Mouse (Mus musculus) hindbrain, embryonic 11.5 days (tissue): ENCODE measurements at regions not wholly inside any gene's neighbourhood (a gene's known extent, or its start where the extent isn't known, plus 50 kb on each side); places are given as distances from the start of the nearest gene placed in this dataset.

ENCODE experiments used
- ATAC-seq: fragments of 200-750 bp; cut with Nextera tagmentation; 2 replicates; pipeline ENCODE4 v1.8.0; 2017; ENCODE audit warnings: mild to moderate bottlenecking, moderate TSS enrichment, moderate library complexity; ENCODE audit not compliant: low FRiP score
- DNase-seq: peaks from one replicate; pipeline ENCODE4 v3.0.0-alpha.2; 2015; ENCODE audit warnings: low spot score
- H3K27ac ChIP-seq: fragments of 300-500 bp; sonication (generic); 2 replicates; pipeline ENCODE4 v1.5.1; 2014; ENCODE audit warnings: mild to moderate bottlenecking, low read depth, low read length
- H3K27me3 ChIP-seq: fragments of 300-500 bp; sonication (generic); 2 replicates; pipeline ENCODE4 v1.6.1; 2014; ENCODE audit warnings: mild to moderate bottlenecking, low read length, moderate library complexity, mixed read lengths; ENCODE audit not compliant: control insufficient read depth, insufficient read depth
- H3K36me3 ChIP-seq: fragments of 300-500 bp; sonication (generic); 2 replicates; pipeline ENCODE4 v1.6.1; 2014; ENCODE audit warnings: mild to moderate bottlenecking, low read length, moderate library complexity, mixed read lengths; ENCODE audit not compliant: control insufficient read depth, insufficient read depth
- H3K4me1 ChIP-seq: fragments of 300-500 bp; sonication (generic); replicated peaks from 2 replicates; pipeline ENCODE4 v1.6.1; 2014; ENCODE audit warnings: low read length, mixed read lengths; ENCODE audit not compliant: control insufficient read depth, insufficient read depth
- H3K4me2 ChIP-seq: fragments of 300-500 bp; sonication (generic); replicated peaks from 2 replicates; pipeline ENCODE4 v1.6.1; 2014; ENCODE audit warnings: mild to moderate bottlenecking, low read depth, low read length
- H3K4me3 ChIP-seq: fragments of 300-500 bp; sonication (generic); 2 replicates; pipeline ENCODE4 v1.5.1; 2014; ENCODE audit warnings: low read depth, low read length
- H3K9ac ChIP-seq: fragments of 300-500 bp; sonication (generic); 2 replicates; pipeline ENCODE4 v1.6.1; 2014; ENCODE audit warnings: low read depth, low read length
- H3K9me3 ChIP-seq: fragments of 300-500 bp; sonication (generic); 2 replicates; pipeline ENCODE4 v1.6.1; 2016; ENCODE audit warnings: low read length; ENCODE audit not compliant: control insufficient read depth
- WGBS: fragments of 180-500 bp; shearing (Covaris S2); extraction: QIAGEN DNeasy Blood & Tissue Kit; methylation state at CpG from one replicate; pipeline ENCODE4 v1.1.7; 2014; 5-methylcytosine and 5-hydroxymethylcytosine counted together

DNA sequence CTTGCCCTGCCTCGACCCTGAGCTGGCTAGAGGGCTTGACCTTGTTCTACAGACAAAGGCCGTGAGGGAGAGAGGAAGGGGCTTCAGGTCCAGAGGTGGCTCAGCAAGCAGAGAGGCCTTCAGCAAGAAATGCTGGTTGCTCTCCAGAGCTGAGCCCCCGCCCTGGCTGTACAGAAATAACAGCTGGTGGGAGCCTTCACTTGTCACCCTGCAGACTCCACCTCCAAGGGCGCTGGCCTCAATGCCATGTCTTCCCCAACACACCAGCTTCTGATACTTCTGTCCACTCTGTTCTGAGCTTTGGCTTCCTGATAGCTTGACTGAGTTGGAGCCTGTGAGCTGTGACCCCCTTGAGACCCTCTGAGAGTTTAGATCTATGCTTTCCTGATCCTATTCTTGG is 64.3 kb downstream of the Dlk1 start:
- no peaks in the 10 kb centered on the region for H3K9me3 ChIP-seq
- no peaks in the 10 kb centered on the region for H3K36me3 ChIP-seq
- H3K4me1 ChIP-seq, result peaks cover 5% of the 10 kb centered on the region
- no peak overlapping the region for H3K4me3 ChIP-seq
- no peak overlapping the region for H3K27ac ChIP-seq
- no peak for DNase-seq
- H3K4me2 ChIP-seq, result no peak overlapping the region
- no peak for ATAC-seq
- 30% methylated on average over 4 of the region's 4 CpGs for WGBS
- H3K27me3 ChIP-seq, result no peaks in the 10 kb centered on the region
- H3K9ac ChIP-seq, result no peak overlapping the region

DNA sequence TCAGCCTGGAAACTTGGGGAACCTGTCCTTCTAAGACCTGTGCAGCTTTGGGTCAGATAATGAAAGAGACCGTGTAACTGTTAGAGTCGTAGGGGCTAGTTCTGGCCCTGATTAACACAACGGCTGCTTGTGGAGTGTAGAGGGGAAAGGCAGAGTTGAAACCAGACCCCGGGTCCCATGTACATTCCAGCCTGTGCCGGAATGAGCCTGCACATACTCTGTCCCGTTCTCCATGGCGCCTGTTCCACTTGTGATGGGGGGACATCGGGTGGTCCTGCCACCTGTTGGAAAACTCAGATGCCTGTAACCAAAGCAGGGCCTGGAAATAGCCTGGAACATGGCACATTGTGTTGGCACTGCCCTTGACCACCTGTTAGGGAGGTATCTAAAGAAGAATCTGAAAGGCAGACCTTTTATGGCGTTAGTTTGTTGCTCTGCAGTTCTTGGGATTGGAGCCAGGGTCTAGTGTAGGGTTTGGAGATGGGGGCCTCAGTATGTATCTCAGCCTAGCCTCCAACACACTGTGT is 61.7 kb downstream of the Dlk1 start:
- Histone ChIP-seq H3K27ac (no peak overlapping the region), H3K9ac (no peak overlapping the region), H3K27me3 (no peaks in the 10 kb centered on the region), H3K4me2 (no peak overlapping the region), H3K4me1 (peaks cover 9% of the 10 kb centered on the region), H3K36me3 (no peaks in the 10 kb centered on the region), H3K4me3 (no peak overlapping the region), H3K9me3 (no peaks in the 10 kb centered on the region)
- no peak for ATAC-seq
- WGBS, result 79% methylated on average over 9 of the region's 9 CpGs
- no peak for DNase-seq
